Mouse (Mus musculus) ES-Bruce4 (cell line): ENCODE data around the gene Atp2b2.

Experiments used
- EP300 ChIP-seq: IDR thresholded peaks from 2 replicates; pipeline ENCODE4 v1.6.1; 2011; ENCODE audit warnings: low read depth, low read length; ENCODE audit not compliant: insufficient read depth
- POLR2A ChIP-seq: IDR thresholded peaks from one replicate; pipeline ENCODE4 v1.8.1; 2011; ENCODE audit warnings: low read length; ENCODE audit not compliant: insufficient read depth

DNA sequence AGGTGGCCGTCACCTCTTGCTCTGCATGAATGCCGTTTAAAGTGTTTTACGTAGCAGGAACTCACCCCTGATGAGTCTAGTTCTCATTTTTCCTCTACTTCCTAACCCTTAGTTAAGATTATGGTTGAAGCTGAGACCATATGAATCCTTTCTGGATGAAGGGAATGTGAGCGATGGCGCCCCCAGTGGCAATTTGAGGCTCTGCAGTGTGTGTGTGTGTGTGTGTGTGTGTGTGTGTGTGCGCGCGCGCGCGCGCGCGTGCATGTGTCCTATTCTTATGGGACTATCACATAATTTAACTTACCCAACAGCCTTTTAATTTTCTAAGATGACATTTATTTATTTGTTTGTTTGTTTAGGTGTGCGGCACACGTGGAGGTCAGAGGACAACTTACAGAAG lies 131.3 kb downstream of the Atp2b2 start:
- TF ChIP-seq EP300 (no peak), POLR2A (no peak)
